Mouse (Mus musculus) left cerebral cortex, adult 2 months (tissue): Measurements from ENCODE around the gene Sun1. TPM values are rescaled to one million over a fixed set of nuclear protein-coding genes. Genes with fewer than 3 reads are reported as not detected.

ENCODE experiments used
- DNase-seq, 2 experiments: peaks; one replicate each; pipeline ENCODE4 v3.0.0; 2021 to 2022; ENCODE audit warnings: low spot score in 2 of 2, mixed read lengths in 1 of 2; ENCODE audit errors: extremely low spot score in 1 of 2
- H3K27ac ChIP-seq: fragments of 200-600 bp; 2 replicates; pipeline ENCODE4 v1.8.1; 2022
- H3K4me3 ChIP-seq: fragments of 200-600 bp; 2 replicates; pipeline ENCODE4 v1.8.1; 2022
- CTCF ChIP-seq: fragments of 200-600 bp; IDR thresholded peaks from 2 replicates; pipeline ENCODE4 v1.8.1; 2022; ENCODE audit warnings: antibody characterized with exemption, mild to moderate bottlenecking, moderate library complexity
- intact Hi-C: fragments of 180-260 bp; cut with DNase I; formaldehyde crosslinking; loops from one replicate; pipeline ENCODE4 v1.15.1; 2025
- long read RNA-seq, 2 experiments: library from polyadenylated mRNA; stranded (forward); transcript quantifications; one replicate each; pipeline ENCODE4 v2.0.0; 2021; ENCODE audit warnings: borderline mapping rate in 2 of 2
- total RNA-seq, 2 experiments: library from RNA; stranded (reverse); gene quantifications; 2 replicates each; pipeline ENCODE4 v1.2.3; 2021

The Sun1 gene
- total RNA-seq: 100 to 1,000 TPM; 135 to 147 TPM
- long read RNA-seq, experiment 1, full-length matches to known transcripts: 76 of 224 reads
- long read RNA-seq, experiment 1, partial matches to known transcripts: 35 of 224 reads
- long read RNA-seq, experiment 1, other reads (novel, unspliced or antisense): 113 of 224 reads
- long read RNA-seq, experiment 2, full-length matches to known transcripts: 54 of 180 reads
- long read RNA-seq, experiment 2, partial matches to known transcripts: 20 of 180 reads
- long read RNA-seq, experiment 2, other reads (novel, unspliced or antisense): 106 of 180 reads

GRCm38 (mm10) chr5:139199995-139200769 is at the start of gene Sun1:
Sun1 (plus strand) TSS chr5:139200637.
- Histone ChIP-seq H3K27ac (peak within 1 kb of the TSS; percentile 91), H3K4me3 (peak within 1 kb of the TSS; percentile 97)
- TF ChIP-seq CTCF: no peak
- intact Hi-C loops: loop anchor here (2.0 to 5.0 kb wide), 2 partner anchors 53 to 122 kb away; partner anchors contain the start of gene Get4
- DNase-seq: peak; percentile 98

- Histone ChIP-seq H3K4me3 (no peak overlapping the region), H3K27ac (no peak overlapping the region)
- no peak for TF ChIP-seq CTCF
- intact Hi-C loops: no loop called here
- no peak for DNase-seq
These were observed 39.5 kb upstream of the Sun1 start for GRCm38 (mm10) chr5:139160899-139161298.

DNA sequence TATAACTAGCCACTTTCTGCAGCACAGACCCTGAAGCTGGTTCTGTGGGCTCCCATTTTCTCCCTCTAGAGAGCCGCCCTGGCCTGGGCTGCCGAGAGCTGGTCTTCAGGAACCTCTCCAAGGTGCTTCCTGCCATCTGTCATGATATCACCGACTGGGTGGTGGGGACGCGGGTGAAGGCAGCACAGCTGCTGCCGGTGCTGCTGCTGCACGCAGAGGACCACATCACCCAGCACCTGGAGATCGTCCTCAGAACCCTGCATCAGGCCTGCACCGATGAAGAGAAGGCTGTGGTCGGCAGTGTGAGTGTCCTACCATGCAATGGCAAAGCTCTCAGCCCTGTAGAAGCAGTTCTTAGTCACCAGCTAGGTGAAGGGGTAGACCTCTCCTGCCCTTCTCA is 38.8 kb upstream of the Sun1 start:
- H3K27ac ChIP-seq: no peak overlapping the region
- intact Hi-C loops: no loop called here
- H3K4me3 ChIP-seq: no peak overlapping the region
- no peak for DNase-seq
- TF ChIP-seq CTCF: no peak

- no peak for DNase-seq
- H3K27ac ChIP-seq: no peak overlapping the region
- TF ChIP-seq CTCF: no peak
- intact Hi-C loops: no loop called here
- H3K4me3 ChIP-seq: no peak overlapping the region
These were observed 33.6 kb upstream of the Sun1 start for GRCm38 (mm10) chr5:139166781-139167361.

- no peak for TF ChIP-seq CTCF
- no peak for DNase-seq
- intact Hi-C loops: no loop called here
- no peak overlapping the region for H3K27ac ChIP-seq
- H3K4me3 ChIP-seq: no peak overlapping the region
These were observed 32.9 kb upstream of the Sun1 start for GRCm38 (mm10) chr5:139167548-139167947.

DNA sequence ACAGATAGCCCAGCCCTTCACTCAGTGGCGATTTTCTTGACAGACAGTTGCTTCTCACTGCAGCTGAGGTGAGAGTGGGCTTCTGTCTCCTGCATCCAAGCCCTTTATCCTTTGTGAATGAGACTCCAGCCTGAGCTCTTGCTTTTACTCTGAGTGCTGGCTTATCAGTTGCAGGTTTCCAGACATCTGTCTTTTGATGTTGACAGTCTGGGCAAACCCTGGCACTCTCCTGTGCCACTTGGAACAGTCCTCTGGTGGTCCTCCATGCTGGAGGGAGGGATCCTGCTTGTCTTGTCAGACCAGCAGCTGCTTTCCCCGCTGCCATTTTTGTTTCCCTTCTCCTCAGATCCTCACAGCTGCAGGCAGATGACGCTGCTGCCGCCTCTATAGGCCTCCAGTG is 28.5 kb upstream of the Sun1 start:
- no peak overlapping the region for H3K27ac ChIP-seq
- intact Hi-C loops: no loop called here
- TF ChIP-seq CTCF: no peak
- no peak overlapping the region for H3K4me3 ChIP-seq
- DNase-seq: no peak

- intact Hi-C loops: no loop called here
- DNase-seq: no peak
- H3K27ac ChIP-seq: no peak overlapping the region
- no peak overlapping the region for H3K4me3 ChIP-seq
- no peak for TF ChIP-seq CTCF
These were observed 26.3 kb upstream of the Sun1 start for GRCm38 (mm10) chr5:139174141-139174540.

DNA sequence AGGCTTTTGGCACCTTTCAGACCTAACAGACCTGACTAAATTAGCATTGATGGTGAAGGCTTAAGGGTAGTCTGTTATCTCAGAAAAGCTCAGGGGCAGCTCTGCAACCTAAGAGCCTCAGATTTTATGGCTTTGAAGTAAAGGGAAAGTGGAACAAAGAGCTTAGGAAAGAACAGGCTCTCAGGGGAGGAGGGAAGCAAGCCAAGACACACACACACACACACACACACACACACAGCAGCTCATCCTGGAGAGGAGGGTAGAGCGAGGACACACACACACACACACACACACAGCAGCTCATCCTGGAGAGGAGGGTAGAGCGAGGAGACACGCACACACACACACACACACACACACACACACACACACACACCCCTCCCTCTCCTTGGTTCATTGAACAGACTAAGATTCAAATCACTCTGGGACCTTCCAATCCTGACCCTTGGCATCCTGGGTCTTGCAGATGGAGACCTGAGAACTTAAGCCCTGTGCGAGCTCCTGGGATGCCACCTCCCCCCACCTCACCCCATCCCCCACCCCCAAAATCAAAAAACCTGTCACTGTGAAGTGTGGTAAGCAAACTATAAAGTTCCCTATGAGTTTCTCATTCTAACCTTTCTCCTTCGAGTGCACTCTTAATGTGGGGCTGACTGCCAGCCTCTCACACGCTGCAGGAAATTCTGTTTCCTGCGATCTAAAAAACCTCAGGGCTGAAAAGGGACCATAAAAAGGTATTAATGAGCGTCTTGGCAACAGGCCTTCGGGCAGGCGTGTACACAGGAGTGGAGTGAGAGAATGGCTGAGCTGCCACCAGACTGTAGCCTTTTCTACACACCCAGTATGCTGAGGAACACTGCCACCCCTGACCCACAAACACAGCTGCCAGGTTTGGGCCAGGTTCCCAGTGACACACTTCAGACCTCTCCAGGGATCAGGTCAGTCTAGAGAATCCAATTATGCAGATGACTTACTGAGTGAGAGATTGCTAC is 25.6 kb upstream of the Sun1 start:
- H3K4me3 ChIP-seq: no peak overlapping the region
- TF ChIP-seq CTCF: no peak
- DNase-seq: no peak
- intact Hi-C loops: loop anchor here (5.0 kb wide), 2 partner anchors 58 to 178 kb away; partner anchors contain the start of gene Pdgfa
- H3K27ac ChIP-seq: no peak overlapping the region

DNA sequence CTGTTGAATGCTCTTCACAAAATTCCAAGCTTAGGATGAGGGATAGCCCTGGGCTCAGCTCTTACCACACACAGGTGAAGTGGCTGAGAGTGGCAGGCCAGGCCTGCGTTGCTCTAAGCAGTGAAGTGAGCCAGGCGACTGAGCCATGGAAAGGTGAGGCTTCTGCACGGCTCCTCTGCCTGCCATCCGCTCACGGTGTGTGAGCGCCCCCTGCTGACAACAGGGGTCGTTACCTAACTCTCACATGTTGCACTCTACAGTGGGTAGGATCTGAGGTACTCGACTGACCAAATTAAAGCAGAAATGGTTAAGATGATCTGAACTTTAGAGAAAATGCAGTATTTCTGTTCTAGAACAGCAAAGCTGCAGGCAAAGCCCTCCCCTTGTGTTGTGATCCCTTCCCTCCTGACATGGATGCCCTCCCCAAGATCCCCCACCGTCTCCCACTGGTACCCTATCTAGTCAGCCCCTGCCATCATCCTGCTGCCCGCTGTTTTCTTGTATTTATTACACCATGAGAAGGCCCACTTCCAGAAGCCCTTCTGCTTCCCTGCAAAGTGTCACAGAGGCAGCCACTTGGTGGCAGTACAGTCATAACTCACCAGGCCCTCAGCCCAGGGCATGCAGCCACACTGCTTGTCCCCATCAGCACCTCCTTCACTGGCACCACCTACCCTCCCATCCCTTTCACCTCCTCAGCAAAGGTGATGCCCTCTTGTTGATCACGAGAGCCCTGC is 21.4 kb upstream of the Sun1 start:
- intact Hi-C loops: loop anchor here (1.0 to 5.0 kb wide), 4 partner anchors 62 to 331 kb away; partner anchors contain the start of gene Pdgfa
- Histone ChIP-seq H3K27ac (no peak overlapping the region), H3K4me3 (no peak overlapping the region)
- TF ChIP-seq CTCF: peak; percentile 83
- DNase-seq: peak; percentile 78 to 83

DNA sequence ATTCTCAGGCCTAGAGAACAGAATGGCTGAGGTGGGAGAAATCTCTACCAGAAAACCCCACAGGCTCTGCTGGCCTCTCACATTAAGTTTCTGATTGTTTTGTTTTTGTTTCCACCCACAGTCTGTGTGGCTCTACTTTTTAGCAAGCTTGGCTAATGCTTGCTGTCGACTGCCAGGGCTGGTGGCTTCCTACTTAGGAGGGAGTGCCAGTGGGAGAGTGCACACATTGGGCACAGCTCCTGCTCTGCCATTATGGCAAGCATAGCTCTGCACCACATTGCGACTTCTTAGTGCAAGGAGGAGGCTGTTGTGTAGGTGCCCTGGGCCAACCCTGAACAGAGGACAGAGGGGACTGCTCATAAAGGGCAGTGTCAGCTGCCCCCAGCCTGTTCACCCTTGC is 17.3 kb upstream of the Sun1 start:
- no peak overlapping the region for H3K27ac ChIP-seq
- no peak for DNase-seq
- intact Hi-C loops: no loop called here
- no peak for TF ChIP-seq CTCF
- H3K4me3 ChIP-seq: no peak overlapping the region
